Mouse (Mus musculus) intestine, postnatal 0 days (tissue): ENCODE measurements around the gene Phf5a. TPM values are rescaled to one million over a fixed set of nuclear protein-coding genes. Genes with fewer than 3 reads are reported as not detected.

Source experiments
- ATAC-seq: fragments of 200-750 bp; cut with Nextera tagmentation; 2 replicates; pipeline ENCODE4 v1.8.0; 2017; ENCODE audit warnings: mild to moderate bottlenecking, moderate TSS enrichment, moderate library complexity
- H3K27ac ChIP-seq: fragments of 300-500 bp; sonication (generic); 2 replicates; pipeline ENCODE4 v1.5.1; 2014; ENCODE audit warnings: mild to moderate bottlenecking, low read depth, low read length, moderate library complexity
- H3K27me3 ChIP-seq: fragments of 300-500 bp; sonication (generic); replicated peaks from 2 replicates; pipeline ENCODE4 v1.6.1; 2014; ENCODE audit warnings: low read length, mixed read lengths; ENCODE audit not compliant: control insufficient read depth, insufficient read depth
- H3K36me3 ChIP-seq: fragments of 300-500 bp; sonication (generic); 2 replicates; pipeline ENCODE4 v1.6.1; 2014; ENCODE audit warnings: mild to moderate bottlenecking, moderate library complexity; ENCODE audit not compliant: control insufficient read depth, insufficient read depth
- H3K4me1 ChIP-seq: fragments of 300-500 bp; sonication (generic); replicated peaks from 2 replicates; pipeline ENCODE4 v1.6.1; 2014; ENCODE audit warnings: antibody characterized with exemption, low read length, mixed read lengths; ENCODE audit not compliant: control insufficient read depth, insufficient read depth
- H3K4me2 ChIP-seq: fragments of 300-500 bp; sonication (generic); replicated peaks from 2 replicates; pipeline ENCODE4 v1.6.1; 2014; ENCODE audit warnings: low read depth, mild to moderate bottlenecking, moderate library complexity
- H3K4me3 ChIP-seq: fragments of 300-500 bp; sonication (generic); 2 replicates; pipeline ENCODE4 v1.5.1; 2014; ENCODE audit warnings: low read depth, low read length
- H3K9ac ChIP-seq: fragments of 300-500 bp; sonication (generic); 2 replicates; pipeline ENCODE4 v1.6.1; 2014; ENCODE audit warnings: mild to moderate bottlenecking, low read depth, low read length
- H3K9me3 ChIP-seq: fragments of 300-500 bp; sonication (generic); 2 replicates; pipeline ENCODE4 v1.6.1; 2016; ENCODE audit warnings: mixed run types; ENCODE audit not compliant: control insufficient read depth
- CTCF ChIP-seq: sonication (generic); IDR thresholded peaks from 2 replicates; pipeline ENCODE4 v1.5.1; 2016; ENCODE audit warnings: low read depth, mild to moderate bottlenecking, control low read depth, antibody characterized with exemption, moderate library complexity
- WGBS: fragments of 180-500 bp; shearing (Covaris S2); extraction: QIAGEN DNeasy Blood & Tissue Kit; methylation state at CpG from one replicate; pipeline ENCODE4 v1.1.7; 2014; 5-methylcytosine and 5-hydroxymethylcytosine counted together
- polyA plus RNA-seq: library from polyadenylated mRNA; unstranded; fragments of >200 nt; fragmentation: Nextera tagmentation; extraction: Ambion mirVana; gene quantifications from 2 replicates; pipeline ENCODE4 v1.2.1, GENCODE M21; 2015

Phf5a gene
- polyA plus RNA-seq, 1 experiment from 2014 or later, result 79.2 TPM

- 81% methylated on average over 6 of the region's 6 CpGs for WGBS
- Histone ChIP-seq H3K9ac (no peak overlapping the region), H3K4me2 (no peak overlapping the region), H3K4me3 (no peak overlapping the region), H3K27ac (no peak overlapping the region), H3K36me3 (peaks cover 38% of the 10 kb centered on the region), H3K27me3 (no peaks in the 10 kb centered on the region), H3K9me3 (no peaks in the 10 kb centered on the region), H3K4me1 (no peaks in the 10 kb centered on the region)
- TF ChIP-seq CTCF, result no peak
- no peak for ATAC-seq
Observed at GRCm38 (mm10) chr15:81886795-81887550, 15.3 kb upstream of the Phf5a start.

- Histone ChIP-seq H3K27ac (no peak overlapping the region), H3K9ac (no peak overlapping the region), H3K4me3 (no peak overlapping the region), H3K4me2 (no peak overlapping the region), H3K4me1 (no peaks in the 10 kb centered on the region), H3K9me3 (no peaks in the 10 kb centered on the region), H3K36me3 (peaks cover 25% of the 10 kb centered on the region), H3K27me3 (no peaks in the 10 kb centered on the region)
- WGBS, result 90% methylated on average over 3 of the region's 3 CpGs
- TF ChIP-seq CTCF, result no peak
- ATAC-seq, result no peak
Observed at GRCm38 (mm10) chr15:81885418-81885934, 13.8 kb upstream of the Phf5a start.

- H3K27ac ChIP-seq, result peak overlapping the region; percentile 58
- ATAC-seq, result peak; percentile 83
- WGBS, result 49% methylated on average over 3 of the region's 3 CpGs
Observed at GRCm38 (mm10) chr15:81882348-81882747, 10.6 kb upstream of the Phf5a start.

GRCm38 (mm10) chr15:81879531-81880401, 8.1 kb upstream of the Phf5a start:
- Histone ChIP-seq H3K4me2 (no peak overlapping the region), H3K4me1 (0 out of 2 replicates have a peak, but pooled peaks cover 3% of the 10 kb centered on the region), H3K9me3 (no peaks in the 10 kb centered on the region), H3K27ac (no peak overlapping the region), H3K36me3 (no peaks in the 10 kb centered on the region), H3K4me3 (no peak overlapping the region), H3K27me3 (no peaks in the 10 kb centered on the region), H3K9ac (no peak overlapping the region)
- no peak for TF ChIP-seq CTCF
- ATAC-seq, result no peak
- 79% methylated on average over 5 of the region's 5 CpGs for WGBS

More at GRCm38 (mm10) chr15:81882348-81882747, 10.6 kb upstream of the Phf5a start:
- Histone ChIP-seq H3K9ac (no peak overlapping the region), H3K4me1 (0 out of 2 replicates have a peak, but pooled peaks cover 3% of the 10 kb centered on the region), H3K27me3 (no peaks in the 10 kb centered on the region), H3K36me3 (no peaks in the 10 kb centered on the region), H3K9me3 (no peaks in the 10 kb centered on the region), H3K4me2 (no peak overlapping the region), H3K4me3 (no peak overlapping the region)
- TF ChIP-seq CTCF, result no peak

- ATAC-seq, result peak; percentile 93
- Histone ChIP-seq H3K36me3 (peaks cover 30% of the 10 kb centered on the region), H3K9me3 (no peaks in the 10 kb centered on the region), H3K9ac (peak within 1 kb of the TSS; percentile 89), H3K4me3 (peak within 1 kb of the TSS; percentile 100), H3K4me2 (peak within 1 kb of the TSS; percentile 79), H3K27ac (peak within 1 kb of the TSS; percentile 94), H3K4me1 (0 out of 2 replicates have a peak, but pooled peaks cover 8% of the 10 kb centered on the region), H3K27me3 (no peaks in the 10 kb centered on the region)
- no peak for TF ChIP-seq CTCF
- under 1% methylated on average over 52 of the region's 53 CpGs for WGBS
Observed at GRCm38 (mm10) chr15:81872262-81873136, 788 bp upstream of the Phf5a start, which contains the start of gene Aco2. TSS of gene Aco2 (plus strand) at chr15:81872309.
